Mouse (Mus musculus): ENCODE measurements at regions not wholly inside any gene's neighbourhood (a gene's known extent, or its start where the extent isn't known, plus 50 kb on each side); places are given as distances from the start of the nearest gene placed in this dataset.
A peak's percentile ranks its signal among the peaks of the same experiment; 100 is the strongest.

GRCm38 (mm10) chr5:35162607-35163006, 57.0 kb upstream of the Lrpap1 start:
- no peak for DNase-seq

DNA sequence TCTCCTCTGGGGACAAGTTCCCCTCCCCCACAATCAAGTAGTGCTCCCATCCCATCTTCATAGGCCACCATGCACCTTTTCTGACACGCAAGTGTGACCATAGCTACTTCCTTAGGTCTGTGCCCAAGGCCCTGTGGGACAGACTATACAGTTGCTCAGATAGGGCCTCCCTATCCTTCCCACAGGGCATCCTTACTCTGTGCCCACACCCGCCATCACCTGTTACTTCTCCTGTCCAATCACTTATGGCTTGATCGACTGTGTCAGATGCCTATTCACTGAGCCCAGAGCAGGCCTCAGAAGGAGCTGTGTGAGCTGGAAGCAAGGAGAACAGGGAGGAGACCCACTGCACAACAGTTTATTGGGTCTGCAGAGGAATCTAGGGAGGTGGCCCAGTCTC, 56.6 kb upstream of the Lrpap1 start:
- no peak for DNase-seq

DNA sequence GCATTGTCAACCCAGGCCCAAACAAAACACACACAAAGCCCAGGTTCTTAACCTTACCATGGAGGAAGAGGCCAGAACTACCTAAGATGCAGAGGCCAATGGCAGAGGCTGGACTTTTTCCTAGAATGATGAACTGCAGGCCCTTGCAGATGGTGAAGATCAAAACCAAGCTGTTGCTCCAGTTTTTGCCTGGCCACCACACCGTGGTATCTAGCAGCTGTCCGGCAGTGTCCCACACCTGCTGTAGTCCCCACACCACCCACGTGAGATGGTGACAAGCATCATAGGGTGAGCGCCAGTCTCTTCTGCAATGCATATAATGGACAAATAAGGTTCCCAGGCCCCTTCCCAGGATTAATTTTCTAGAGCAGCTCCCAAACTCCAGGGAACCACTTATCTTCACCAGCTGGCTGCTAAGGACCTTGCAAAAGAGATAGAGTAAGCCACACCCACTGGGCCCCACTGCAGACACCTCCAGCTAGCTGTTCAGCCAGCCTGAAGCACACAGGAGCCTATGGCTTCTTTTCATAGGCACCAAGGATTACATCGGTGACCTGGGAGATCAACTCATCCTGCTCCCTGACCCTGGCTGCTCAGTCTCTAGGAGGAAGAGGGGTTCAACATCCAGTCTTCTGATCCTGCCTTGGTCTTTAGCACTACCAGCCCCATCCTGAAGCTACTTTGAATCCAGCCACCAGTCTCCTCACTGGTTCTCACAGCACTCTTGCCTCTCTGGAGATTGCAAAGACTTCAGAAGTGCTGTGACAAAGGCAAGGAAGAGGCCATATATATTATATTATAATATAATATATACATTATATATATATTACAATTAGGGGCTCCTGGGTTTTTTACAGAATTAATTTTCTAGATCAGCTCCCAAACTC, 55.6 kb upstream of the Lrpap1 start:
- no peak for DNase-seq

GRCm38 (mm10) chr5:35159854-35160253, 54.3 kb upstream of the Lrpap1 start:
- DNase-seq, result no peak

DNA sequence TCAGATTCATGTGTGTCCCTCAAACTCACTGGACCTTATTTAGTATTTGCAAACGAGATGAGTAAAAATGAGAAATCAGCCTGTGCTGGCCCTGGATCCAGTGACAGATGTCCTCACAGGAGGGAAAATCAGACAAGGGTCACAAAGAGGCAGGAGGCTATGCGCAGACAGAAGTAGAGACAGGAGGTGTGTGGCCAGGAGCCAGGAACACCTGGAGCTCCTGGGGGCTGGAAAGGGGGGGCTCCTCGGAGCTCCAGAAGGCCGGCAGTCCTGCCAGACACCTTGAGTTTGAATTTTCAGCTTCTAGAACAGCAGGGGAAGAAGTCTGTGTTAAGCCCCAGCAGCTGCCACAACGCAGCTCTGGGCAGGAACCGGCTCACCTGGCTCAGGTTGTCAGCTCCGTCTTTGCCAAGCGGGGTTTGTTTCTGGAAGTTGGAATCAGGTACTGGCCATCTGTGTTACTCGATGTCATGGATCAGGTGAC, 53.7 kb upstream of the Lrpap1 start:
- no peak for DNase-seq

DNA sequence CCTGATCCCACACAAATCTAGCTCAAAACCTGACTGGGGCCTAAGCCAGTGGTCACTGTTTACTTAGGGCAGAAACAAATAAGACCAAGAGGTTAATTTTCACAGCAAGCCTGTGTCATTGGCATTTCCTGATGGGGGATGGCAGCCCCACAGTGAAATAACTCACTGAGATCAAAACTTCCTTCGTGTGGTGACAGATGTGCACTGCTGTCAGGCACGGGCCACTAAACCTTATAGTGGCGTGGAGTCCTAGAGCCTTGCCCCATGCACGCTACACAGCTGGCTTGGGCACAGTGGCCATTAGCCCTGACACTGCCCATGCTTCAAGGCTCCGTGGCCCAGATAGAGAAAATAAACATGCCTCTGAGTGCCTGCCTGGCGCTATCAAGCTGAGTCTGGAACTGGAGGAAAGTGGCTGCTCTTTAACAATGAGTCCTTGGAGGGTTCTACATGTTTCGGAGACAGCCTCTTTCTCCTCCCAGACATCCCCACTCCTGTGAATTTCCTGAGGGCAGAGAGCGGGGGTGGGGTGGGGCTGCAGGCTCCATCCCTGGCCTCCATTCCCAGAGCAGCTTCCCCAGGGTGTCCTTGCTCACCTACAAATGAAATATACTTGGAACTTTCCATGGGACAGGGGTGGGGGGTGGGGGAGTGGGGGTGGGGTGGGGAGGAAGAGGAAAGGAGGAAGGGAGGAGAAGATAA, 52.9 kb upstream of the Lrpap1 start:
- peak in 1 of 2 experiments; percentile 18 for DNase-seq

GRCm38 (mm10) chr5:35156371-35156770, 50.8 kb upstream of the Lrpap1 start:
- no peak for DNase-seq

DNA sequence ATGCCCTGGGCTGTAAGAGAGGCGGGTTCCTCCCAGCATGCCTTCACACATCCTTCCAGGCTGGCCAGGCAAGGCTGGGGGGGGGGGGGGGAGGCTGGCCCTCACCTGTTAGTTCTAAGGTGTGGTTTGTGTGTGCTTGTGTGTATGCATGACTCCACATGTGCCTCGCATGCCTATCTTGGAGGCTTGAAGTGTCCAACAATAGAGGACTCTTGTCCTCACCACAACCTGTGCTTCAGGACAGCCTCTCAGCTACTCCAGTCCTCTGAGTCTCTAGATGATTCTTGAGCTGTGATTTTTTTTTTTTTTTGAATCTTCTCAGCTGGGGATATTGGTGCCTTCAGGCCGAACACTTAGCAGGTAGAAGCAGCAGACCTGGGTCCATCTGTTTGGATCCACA, 50.2 kb upstream of the Lrpap1 start:
- DNase-seq, result no peak
